Mouse (Mus musculus): ENCODE results near the gene Mxra7.

DNA sequence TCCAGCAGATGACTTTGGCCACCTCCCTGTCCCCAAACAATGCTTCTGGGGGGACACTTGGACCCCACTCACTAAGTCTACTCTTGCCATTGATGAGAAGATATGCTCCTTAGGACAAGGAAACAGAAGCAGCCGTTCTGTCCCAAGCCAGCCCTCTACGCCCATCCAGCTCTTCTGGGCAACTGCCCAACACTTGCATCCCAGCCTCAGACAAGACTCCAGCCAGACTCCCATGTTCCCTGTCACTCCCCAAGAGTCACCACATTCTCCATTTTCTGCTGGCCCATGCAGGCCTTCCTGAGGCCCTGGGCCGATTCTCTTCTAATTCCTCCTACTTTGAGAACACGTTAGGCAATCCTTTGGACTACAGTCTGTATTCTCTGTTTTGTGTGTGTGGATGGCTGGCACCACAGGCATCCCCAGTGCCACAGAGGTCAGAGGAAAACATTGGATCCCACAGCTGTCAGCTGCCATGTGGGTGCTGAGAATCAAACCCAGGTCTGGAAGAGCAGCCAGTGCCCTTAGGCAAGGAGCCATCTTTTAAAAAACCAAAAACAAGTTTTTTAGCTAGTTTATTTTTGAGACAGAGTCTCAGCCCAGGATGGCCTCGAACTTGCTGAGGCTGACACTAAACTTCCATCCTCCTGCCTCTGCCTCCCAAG is 7.8 kb downstream of the Mxra7 start:
- TF ChIP-seq POLR2A (IDR thresholded peaks at IDR 0.05; ENCODE audit: control insufficient read depth, extremely low read depth, insufficient read depth, low read length, poor library complexity): no peak
- TF ChIP-seq CTCF (IDR thresholded peaks at IDR 0.05; ENCODE audit: borderline replicate concordance, control insufficient read depth, extremely low read depth, insufficient read depth, low read length, poor library complexity): no peak

Data from thymus, adult 2 months (tissue).